10 mouse cellular contexts compared by ENCODE assay signal in the genomic region with DNA sequence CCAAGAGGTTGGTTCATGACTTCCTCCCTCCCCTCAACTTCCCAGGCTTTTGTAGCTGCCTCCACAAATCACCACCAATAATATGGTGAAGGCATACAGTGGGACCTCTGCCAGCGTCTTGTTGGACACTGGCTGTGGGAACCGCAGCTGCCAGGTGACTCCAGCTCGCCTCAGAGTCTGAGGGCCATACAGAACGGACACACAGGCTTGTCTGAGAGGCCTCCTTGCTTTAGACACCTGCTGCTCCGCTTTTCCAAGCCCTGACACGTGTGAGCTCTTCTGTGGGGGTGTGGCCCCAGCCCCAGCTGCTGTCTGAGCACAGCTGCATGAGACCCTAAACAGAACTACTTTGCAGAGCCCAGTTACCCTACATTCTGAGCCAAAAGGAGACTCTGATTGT.
DNase-seq lines count a peak whose midpoint lies in the region; ATAC-seq and TF ChIP-seq lines count a peak whose summit lies in the region.
"Had no signal": no experiment of that assay in that cellular context is flagged by ENCODE, and none has a peak within 500 bp of the region (broad histone marks: within the 10 kb centered on the region; RNA-seq: fewer than 3 reads in every experiment).

No protein-coding gene starts in this region.

- no peaks in the 10 kb centered on the region for H3K36me3 ChIP-seq in hindbrain, embryonic 11.5 days (ENCODE audit: control insufficient read depth, insufficient read depth, low read length)
- peaks cover 54% of the 10 kb centered on the region for H3K36me3 ChIP-seq in hindbrain, embryonic 10.5 days
- H3K36me3 ChIP-seq in embryonic facial prominence, embryonic 10.5 days (replicated peaks) = peaks cover 37% of the 10 kb centered on the region
- H3K36me3 ChIP-seq in hindbrain, embryonic 15.5 days = 0 out of 2 replicates have a peak, but pooled peaks cover 4% of the 10 kb centered on the region
- H3K36me3 ChIP-seq in midbrain, postnatal 0 days (ENCODE audit: insufficient read depth, low read length) = no peaks in the 10 kb centered on the region

- TF ChIP-seq CTCF in midbrain, postnatal 0 days (IDR thresholded peaks at IDR 0.05) = no peak

- ATAC-seq in hindbrain, embryonic 11.5 days (ENCODE audit: low FRiP score) = peak; percentile 45
- peak; percentile 74 for ATAC-seq in hindbrain, embryonic 15.5 days (ENCODE audit: low FRiP score, low read depth)
- no peak for ATAC-seq in midbrain, postnatal 0 days (ENCODE audit: low FRiP score)

- H3K27ac ChIP-seq in hindbrain, embryonic 11.5 days (ENCODE audit: low read depth, low read length) = no peak overlapping the region
- no peak overlapping the region for H3K27ac ChIP-seq in hindbrain, embryonic 10.5 days
- H3K27ac ChIP-seq in embryonic facial prominence, embryonic 10.5 days (replicated peaks) = peak overlapping the region; percentile 35; the same call in 1 of the 2 replicates
- peak overlapping the region; percentile 35; the same call in 1 of the 2 replicates for H3K27ac ChIP-seq in hindbrain, embryonic 15.5 days (replicated peaks)
- no peak overlapping the region for H3K27ac ChIP-seq in midbrain, postnatal 0 days (ENCODE audit: low read depth, low read length)

- DNase-seq in hindbrain, embryonic 11.5 days (ENCODE audit: low spot score) = no peak
- no peak for DNase-seq in hindbrain, embryonic 10.5 days (ENCODE audit: low spot score)
- DNase-seq in embryonic facial prominence, embryonic 10.5 days (ENCODE audit: low spot score) = no peak
- DNase-seq in midbrain, postnatal 0 days (ENCODE audit: low spot score) = peak; percentile 67
- DNase-seq in layer of hippocampus, adult 8-10 months (ENCODE audit: low spot score in 2 of 2) = no peak
- DNase-seq in right cerebral cortex, adult 18-20 months = no peak
- no peak for DNase-seq in spleen, postnatal 36 days (ENCODE audit: low spot score in 2 of 2)
- DNase-seq: cerebellum, adult 2 months had no signal

- no peaks in the 10 kb centered on the region for H3K4me1 ChIP-seq in hindbrain, embryonic 11.5 days (replicated peaks; ENCODE audit: control insufficient read depth, insufficient read depth, low read length)
- H3K4me1 ChIP-seq in hindbrain, embryonic 10.5 days (replicated peaks) = peaks cover 9% of the 10 kb centered on the region
- peaks cover 19% of the 10 kb centered on the region for H3K4me1 ChIP-seq in embryonic facial prominence, embryonic 10.5 days
- peaks cover 10% of the 10 kb centered on the region; the same call in 1 of the 2 replicates for H3K4me1 ChIP-seq in hindbrain, embryonic 15.5 days (replicated peaks)
- H3K4me1 ChIP-seq in midbrain, postnatal 0 days (ENCODE audit: insufficient read depth, low read length) = no peaks in the 10 kb centered on the region

- no peaks in the 10 kb centered on the region for H3K27me3 ChIP-seq in hindbrain, embryonic 11.5 days (ENCODE audit: control insufficient read depth, insufficient read depth, low read length)
- no peaks in the 10 kb centered on the region for H3K27me3 ChIP-seq in hindbrain, embryonic 10.5 days (ENCODE audit: insufficient read depth, poor library complexity, severe bottlenecking)
- H3K27me3 ChIP-seq in embryonic facial prominence, embryonic 10.5 days (replicated peaks; ENCODE audit: low read depth, poor library complexity, severe bottlenecking) = no peaks in the 10 kb centered on the region
- no peaks in the 10 kb centered on the region for H3K27me3 ChIP-seq in hindbrain, embryonic 15.5 days
- no peaks in the 10 kb centered on the region for H3K27me3 ChIP-seq in midbrain, postnatal 0 days (ENCODE audit: insufficient read depth, low read length)

- H3K9me3 ChIP-seq in hindbrain, embryonic 11.5 days (ENCODE audit: control insufficient read depth, low read length) = no peaks in the 10 kb centered on the region
- no peaks in the 10 kb centered on the region for H3K9me3 ChIP-seq in hindbrain, embryonic 10.5 days
- no peaks in the 10 kb centered on the region for H3K9me3 ChIP-seq in embryonic facial prominence, embryonic 10.5 days
- H3K9me3 ChIP-seq in hindbrain, embryonic 15.5 days = no peaks in the 10 kb centered on the region
- no peaks in the 10 kb centered on the region for H3K9me3 ChIP-seq in midbrain, postnatal 0 days (ENCODE audit: low read length)
- H3K9me3 ChIP-seq: G1E had no signal

- H3K4me3 ChIP-seq in hindbrain, embryonic 11.5 days (ENCODE audit: low read depth, low read length) = no peak overlapping the region
- no peak overlapping the region for H3K4me3 ChIP-seq in hindbrain, embryonic 10.5 days
- H3K4me3 ChIP-seq in embryonic facial prominence, embryonic 10.5 days = no peak overlapping the region
- H3K4me3 ChIP-seq in hindbrain, embryonic 15.5 days = no peak overlapping the region
- no peak overlapping the region for H3K4me3 ChIP-seq in midbrain, postnatal 0 days (ENCODE audit: low read depth, low read length)

- H3K4me2 ChIP-seq in hindbrain, embryonic 11.5 days (replicated peaks; ENCODE audit: low read depth, low read length) = no peak overlapping the region
- H3K4me2 ChIP-seq in hindbrain, embryonic 15.5 days = no peak overlapping the region
- H3K4me2 ChIP-seq in midbrain, postnatal 0 days (ENCODE audit: low read depth, low read length, poor library complexity, severe bottlenecking) = no peak overlapping the region

- H3K9ac ChIP-seq in hindbrain, embryonic 11.5 days (ENCODE audit: low read depth, low read length) = no peak overlapping the region
- no peak overlapping the region for H3K9ac ChIP-seq in hindbrain, embryonic 15.5 days
- H3K9ac ChIP-seq in midbrain, postnatal 0 days (replicated peaks; ENCODE audit: low read length, poor library complexity, severe bottlenecking) = no peak overlapping the region

- 68% methylated on average over 6 of the region's 6 CpGs for WGBS in hindbrain, embryonic 11.5 days
- WGBS in hindbrain, embryonic 10.5 days = 70% methylated on average over 6 of the region's 6 CpGs
- 73% methylated on average over 6 of the region's 6 CpGs for WGBS in embryonic facial prominence, embryonic 10.5 days
- WGBS in hindbrain, embryonic 15.5 days = 39% methylated on average over 6 of the region's 6 CpGs
- WGBS in midbrain, postnatal 0 days = 47% methylated on average over 6 of the region's 6 CpGs

Comparison
In these comparisons a context has a peak if more than half of its experiments do, and no peak if none do; other contexts are left out.
1. H3K27ac ChIP-seq: peak in embryonic facial prominence, embryonic 10.5 days (single experiment) and hindbrain, embryonic 15.5 days (single experiment); none in hindbrain, embryonic 11.5 days (single experiment), hindbrain, embryonic 10.5 days (single experiment) and midbrain, postnatal 0 days (single experiment).